Mouse (Mus musculus) adrenal gland, postnatal 14 days (tissue): ENCODE measurements at regions not wholly inside any gene's neighbourhood (a gene's known extent, or its start where the extent isn't known, plus 50 kb on each side); places are given as distances from the start of the nearest gene placed in this dataset.

Experiments
- DNase-seq: peaks from one replicate; pipeline ENCODE4 v3.0.0; 2021; ENCODE audit warnings: mixed read lengths

DNA sequence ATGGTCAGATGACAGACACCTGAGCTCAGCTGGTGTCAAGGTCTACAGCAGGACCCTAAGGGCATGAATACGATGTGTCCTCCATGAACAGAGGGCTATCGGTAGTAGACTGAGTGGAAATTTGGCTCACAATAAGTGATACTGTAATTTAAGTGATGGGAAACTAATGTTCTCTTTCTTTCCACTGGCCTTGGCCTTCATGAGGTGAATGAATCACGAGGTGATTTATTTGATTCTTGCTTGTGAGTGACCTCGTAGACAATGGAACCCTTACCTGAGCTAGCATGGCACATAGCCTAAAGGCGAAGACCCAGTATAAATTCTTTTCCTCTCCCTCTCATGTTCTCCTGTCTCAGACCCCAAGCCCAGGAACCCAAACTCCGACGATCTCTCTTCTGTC lies 54.1 kb upstream of the Gm5148 start:
- DNase-seq: no peak

DNA sequence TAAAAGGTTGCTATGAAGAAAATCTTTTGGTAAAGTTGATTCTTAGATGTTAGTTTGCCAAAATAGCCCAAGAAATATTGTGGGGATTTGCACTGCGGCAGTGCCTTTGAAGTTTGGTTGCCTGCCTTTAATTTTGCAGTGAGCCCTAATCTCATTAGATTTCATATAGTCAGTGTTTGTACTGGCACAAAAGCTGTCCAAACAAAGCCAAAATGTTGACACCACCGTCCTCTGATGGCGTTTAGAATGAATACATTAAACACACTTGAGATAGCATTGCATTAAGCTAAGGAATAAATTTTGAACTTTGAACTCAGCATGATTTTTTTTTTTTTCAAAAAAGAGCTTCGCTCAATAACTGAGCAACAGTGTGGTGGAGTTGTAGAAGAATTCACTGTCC lies 51.9 kb upstream of the Gm5148 start:
- no peak for DNase-seq
